In genomic region chr11:100886188-100886740, GRCm38 (mm10) we compare ENCODE assay signal across 16 mouse cellular contexts. TPM values are rescaled to one million over a fixed set of nuclear protein-coding genes. Genes with fewer than 3 reads are reported as not detected.
DNase-seq lines count a peak whose midpoint lies in the region; ATAC-seq lines count a peak whose summit lies in the region.
"Had no signal": no experiment of that assay in that cellular context is flagged by ENCODE, and none has a peak within 500 bp of the region (broad histone marks: within the 10 kb centered on the region; RNA-seq: fewer than 3 reads in every experiment).

No protein-coding gene starts in this region.

- H3K9ac ChIP-seq in forebrain, embryonic 11.5 days (ENCODE audit: low read length), result no peak overlapping the region
- H3K9ac ChIP-seq in forebrain, embryonic 15.5 days (replicated peaks), result no peak overlapping the region
- no peak overlapping the region for H3K9ac ChIP-seq in midbrain, embryonic 12.5 days (replicated peaks)
- H3K9ac ChIP-seq in midbrain, embryonic 15.5 days, result no peak overlapping the region
- H3K9ac ChIP-seq in liver, embryonic 13.5 days, result peak overlapping the region; percentile 54
- H3K9ac ChIP-seq: forebrain, embryonic 12.5 days had no signal

- no peak overlapping the region for H3K27ac ChIP-seq in forebrain, embryonic 11.5 days (ENCODE audit: low read depth, low read length)
- no peak overlapping the region for H3K27ac ChIP-seq in forebrain, embryonic 15.5 days (replicated peaks)
- 0 out of 2 replicates have a peak overlapping the region, but pooled peaks have one; percentile 10 for H3K27ac ChIP-seq in midbrain, embryonic 12.5 days (replicated peaks)
- no peak overlapping the region for H3K27ac ChIP-seq in midbrain, embryonic 15.5 days
- H3K27ac ChIP-seq in liver, embryonic 13.5 days, result peak overlapping the region; percentile 94
- H3K27ac ChIP-seq: forebrain, embryonic 12.5 days; layer of hippocampus, adult 2 months had no signal

- H3K4me3 ChIP-seq in forebrain, embryonic 11.5 days (ENCODE audit: low read depth, low read length), result no peak overlapping the region
- no peak overlapping the region for H3K4me3 ChIP-seq in forebrain, embryonic 15.5 days
- no peak overlapping the region for H3K4me3 ChIP-seq in midbrain, embryonic 12.5 days
- H3K4me3 ChIP-seq in midbrain, embryonic 15.5 days, result no peak overlapping the region
- H3K4me3 ChIP-seq in liver, embryonic 13.5 days (replicated peaks), result no peak overlapping the region
- H3K4me3 ChIP-seq: forebrain, embryonic 12.5 days; layer of hippocampus, adult 2 months had no signal

- no peaks in the 10 kb centered on the region for H3K9me3 ChIP-seq in forebrain, embryonic 11.5 days (ENCODE audit: control insufficient read depth, low read length)
- no peaks in the 10 kb centered on the region for H3K9me3 ChIP-seq in forebrain, embryonic 15.5 days
- H3K9me3 ChIP-seq in midbrain, embryonic 12.5 days, result no peaks in the 10 kb centered on the region
- H3K9me3 ChIP-seq in midbrain, embryonic 15.5 days, result no peaks in the 10 kb centered on the region
- no peaks in the 10 kb centered on the region for H3K9me3 ChIP-seq in liver, embryonic 13.5 days (replicated peaks)
- H3K9me3 ChIP-seq: forebrain, embryonic 12.5 days had no signal

- no peaks in the 10 kb centered on the region for H3K27me3 ChIP-seq in forebrain, embryonic 11.5 days (ENCODE audit: control insufficient read depth, insufficient read depth, low read length)
- H3K27me3 ChIP-seq in forebrain, embryonic 15.5 days, result no peaks in the 10 kb centered on the region
- H3K27me3 ChIP-seq in midbrain, embryonic 12.5 days, result no peaks in the 10 kb centered on the region; the same call in 1 of the 2 replicates
- H3K27me3 ChIP-seq in midbrain, embryonic 15.5 days (replicated peaks), result no peaks in the 10 kb centered on the region
- no peaks in the 10 kb centered on the region for H3K27me3 ChIP-seq in liver, embryonic 13.5 days
- H3K27me3 ChIP-seq: forebrain, embryonic 12.5 days had no signal

- H3K4me1 ChIP-seq in forebrain, embryonic 11.5 days (replicated peaks; ENCODE audit: control insufficient read depth, insufficient read depth, low read length), result no peaks in the 10 kb centered on the region
- peaks cover 8% of the 10 kb centered on the region for H3K4me1 ChIP-seq in forebrain, embryonic 15.5 days
- peaks cover 3% of the 10 kb centered on the region; the same call in 1 of the 2 replicates for H3K4me1 ChIP-seq in midbrain, embryonic 12.5 days
- no peaks in the 10 kb centered on the region for H3K4me1 ChIP-seq in midbrain, embryonic 15.5 days
- peaks cover 88% of the 10 kb centered on the region for H3K4me1 ChIP-seq in liver, embryonic 13.5 days (replicated peaks)
- H3K4me1 ChIP-seq: forebrain, embryonic 12.5 days had no signal

- DNase-seq in forebrain, embryonic 11.5 days (ENCODE audit: low spot score), result no peak
- DNase-seq in liver, embryonic 13.5 days, result peak; percentile 69
- DNase-seq in yolk sac, embryonic 10.5 days (ENCODE audit: low spot score), result peak; percentile 88
- DNase-seq in thymus, postnatal 36 days, result no peak
- DNase-seq in adrenal gland, adult 8-10 months, result no peak
- DNase-seq: B cell, adult 2 months; gastrocnemius, postnatal 25 days; heart, postnatal 10 days; kidney, adult 11 months; lung, postnatal 36 days had no signal

- ATAC-seq in forebrain, embryonic 11.5 days (replicated peaks; ENCODE audit: low FRiP score), result no peak
- ATAC-seq in forebrain, embryonic 15.5 days (replicated peaks), result no peak
- no peak for ATAC-seq in midbrain, embryonic 12.5 days (ENCODE audit: low FRiP score, low read depth)
- no peak for ATAC-seq in midbrain, embryonic 15.5 days (replicated peaks)
- peak; percentile 92 for ATAC-seq in liver, embryonic 13.5 days (ENCODE audit: low read depth)
- ATAC-seq: activated CD4-positive, CD25-positive, alpha-beta regulatory T cell, adult 4 months had no signal

- 0 out of 2 replicates have a peak overlapping the region, but pooled peaks have one; percentile 11 for H3K4me2 ChIP-seq in forebrain, embryonic 11.5 days (ENCODE audit: low read depth, low read length, severe bottlenecking)
- no peak overlapping the region for H3K4me2 ChIP-seq in forebrain, embryonic 15.5 days (replicated peaks)
- no peak overlapping the region for H3K4me2 ChIP-seq in midbrain, embryonic 12.5 days (replicated peaks)
- no peak overlapping the region for H3K4me2 ChIP-seq in midbrain, embryonic 15.5 days
- peak overlapping the region; percentile 54 for H3K4me2 ChIP-seq in liver, embryonic 13.5 days
- H3K4me2 ChIP-seq: forebrain, embryonic 12.5 days had no signal

- 71% methylated on average over 8 of the region's 8 CpGs for WGBS in forebrain, embryonic 11.5 days
- WGBS in forebrain, embryonic 15.5 days, result 77% methylated on average over 8 of the region's 8 CpGs
- WGBS in midbrain, embryonic 12.5 days, result 72% methylated on average over 8 of the region's 8 CpGs
- 71% methylated on average over 8 of the region's 8 CpGs for whole genome bisulfite sequencing in midbrain, embryonic 15.5 days
- 4% methylated on average over 8 of the region's 8 CpGs for WGBS in liver, embryonic 13.5 days (ENCODE audit: insufficient replicate concordance)

- H3K36me3 ChIP-seq in forebrain, embryonic 11.5 days (ENCODE audit: control insufficient read depth, insufficient read depth, low read length), result no peaks in the 10 kb centered on the region
- no peaks in the 10 kb centered on the region for H3K36me3 ChIP-seq in forebrain, embryonic 15.5 days
- no peaks in the 10 kb centered on the region for H3K36me3 ChIP-seq in midbrain, embryonic 12.5 days
- H3K36me3 ChIP-seq in midbrain, embryonic 15.5 days (replicated peaks), result 0 out of 2 replicates have a peak, but pooled peaks cover 3% of the 10 kb centered on the region
- peaks cover 65% of the 10 kb centered on the region for H3K36me3 ChIP-seq in liver, embryonic 13.5 days

RNA-seq across cellular contexts. Expression of gene Stat5a, which starts 27.1 kb away (rescaled TPM):
- polyA plus RNA-seq in forebrain, embryonic 11.5 days (2014; fragmentation: Nextera tagmentation; extraction: Ambion mirVana), result 1.3 and 1.5 TPM in 2 replicates
- 0.71 and 1.0 TPM in 2 replicates for polyA plus RNA-seq in forebrain, embryonic 15.5 days (2015; fragmentation: Nextera tagmentation; extraction: Ambion mirVana)
- polyA plus RNA-seq in midbrain, embryonic 12.5 days (2016; fragmentation: Nextera tagmentation; extraction: Ambion mirVana), result 1.5 and 1.8 TPM in 2 replicates
- polyA plus RNA-seq in midbrain, embryonic 15.5 days (2015; fragmentation: Nextera tagmentation; extraction: Ambion mirVana), result 1.7 and 2.3 TPM in 2 replicates
- 11.1 and 14.6 TPM in 2 replicates for polyA plus RNA-seq in liver, embryonic 13.5 days (2015; fragmentation: Nextera tagmentation; extraction: Ambion mirVana)
- total RNA-seq in adrenal gland, adult 8-10 months (2022), result 10 to 100 TPM; 30.6 to 60.4 (median 41.2) TPM

RNA-seq across cellular contexts. Expression of gene Stat5b, which starts 35.7 kb away (rescaled TPM):
- 18.7 and 19.1 TPM in 2 replicates for polyA plus RNA-seq in forebrain, embryonic 11.5 days (2014; fragmentation: Nextera tagmentation; extraction: Ambion mirVana)
- 11.4 and 13.3 TPM in 2 replicates for polyA plus RNA-seq in forebrain, embryonic 15.5 days (2015; fragmentation: Nextera tagmentation; extraction: Ambion mirVana)
- 18.8 and 19.4 TPM in 2 replicates for polyA plus RNA-seq in midbrain, embryonic 12.5 days (2016; fragmentation: Nextera tagmentation; extraction: Ambion mirVana)
- polyA plus RNA-seq in midbrain, embryonic 15.5 days (2015; fragmentation: Nextera tagmentation; extraction: Ambion mirVana), result 20.4 and 20.5 TPM in 2 replicates
- 21.1 and 23.8 TPM in 2 replicates for polyA plus RNA-seq in liver, embryonic 13.5 days (2015; fragmentation: Nextera tagmentation; extraction: Ambion mirVana)
- total RNA-seq in adrenal gland, adult 8-10 months (2022), result 10 to 100 TPM; 64.5 to 92.1 (median 73.7) TPM

RNA-seq across cellular contexts. Expression of gene Stat3, which starts 53.1 kb away (rescaled TPM):
- 26.2 and 27.8 TPM in 2 replicates for polyA plus RNA-seq in forebrain, embryonic 11.5 days (2014; fragmentation: Nextera tagmentation; extraction: Ambion mirVana)
- 31.1 and 32.3 TPM in 2 replicates for polyA plus RNA-seq in forebrain, embryonic 15.5 days (2015; fragmentation: Nextera tagmentation; extraction: Ambion mirVana)
- 31.7 and 35.0 TPM in 2 replicates for polyA plus RNA-seq in midbrain, embryonic 12.5 days (2016; fragmentation: Nextera tagmentation; extraction: Ambion mirVana)
- 35.8 and 37.9 TPM in 2 replicates for polyA plus RNA-seq in midbrain, embryonic 15.5 days (2015; fragmentation: Nextera tagmentation; extraction: Ambion mirVana)
- polyA plus RNA-seq in liver, embryonic 13.5 days (2015; fragmentation: Nextera tagmentation; extraction: Ambion mirVana), result 28.5 and 32.8 TPM in 2 replicates
- 100 to 1,000 TPM in 1 of 4 experiments, 10 to 100 TPM in 3; 84.0 to 116 (median 95.7) TPM for total RNA-seq in adrenal gland, adult 8-10 months (2022)

Comparison
In these comparisons a context has a peak if more than half of its experiments do, and no peak if none do; other contexts are left out.
1. H3K27ac ChIP-seq: peak in midbrain, embryonic 12.5 days (single experiment) and liver, embryonic 13.5 days (single experiment); none in forebrain, embryonic 11.5 days (single experiment), forebrain, embryonic 15.5 days (single experiment) and midbrain, embryonic 15.5 days (single experiment).
2. H3K4me2 ChIP-seq: peak in forebrain, embryonic 11.5 days (single experiment) and liver, embryonic 13.5 days (single experiment); none in forebrain, embryonic 15.5 days (single experiment), midbrain, embryonic 12.5 days (single experiment) and midbrain, embryonic 15.5 days (single experiment).
3. DNase-seq: peak in liver, embryonic 13.5 days (single experiment) and yolk sac, embryonic 10.5 days (single experiment); none in forebrain, embryonic 11.5 days (single experiment), thymus, postnatal 36 days (0 of 2) and adrenal gland, adult 8-10 months (single experiment).